Mouse (Mus musculus) neural tube, embryonic 15.5 days (tissue): ENCODE results near the gene Gpatch11. TPM values are rescaled to one million over a fixed set of nuclear protein-coding genes. Genes with fewer than 3 reads are reported as not detected.
"Not testable (repeated sequence)": the region's sequence is repeated elsewhere in the genome, so short reads cannot be mapped to it uniquely, and the experiment has no call there.

Experiments used
- ATAC-seq: fragments of 200-750 bp; cut with Nextera tagmentation; 2 replicates; pipeline ENCODE4 v1.8.0; 2017; ENCODE audit warnings: mild to moderate bottlenecking, moderate TSS enrichment, moderate library complexity; ENCODE audit not compliant: low FRiP score
- H3K27ac ChIP-seq: fragments of 300-500 bp; sonication (generic); replicated peaks from 2 replicates; pipeline ENCODE4 v1.5.1; 2015; ENCODE audit warnings: mild to moderate bottlenecking, inconsistent platforms
- H3K27me3 ChIP-seq: fragments of 300-500 bp; sonication (generic); replicated peaks from 2 replicates; pipeline ENCODE4 v1.6.1; 2015; ENCODE audit warnings: inconsistent platforms
- H3K36me3 ChIP-seq: fragments of 300-500 bp; sonication (generic); 2 replicates; pipeline ENCODE4 v1.6.1; 2015; ENCODE audit warnings: inconsistent platforms
- H3K4me1 ChIP-seq: fragments of 300-500 bp; sonication (generic); 2 replicates; pipeline ENCODE4 v1.6.1; 2015; ENCODE audit warnings: inconsistent platforms
- H3K4me2 ChIP-seq: fragments of 300-500 bp; sonication (generic); 2 replicates; pipeline ENCODE4 v1.6.1; 2015; ENCODE audit warnings: inconsistent platforms, mild to moderate bottlenecking, moderate library complexity
- H3K4me3 ChIP-seq: fragments of 300-500 bp; sonication (generic); replicated peaks from 2 replicates; pipeline ENCODE4 v1.5.1; 2015; ENCODE audit warnings: mild to moderate bottlenecking, inconsistent platforms
- H3K9ac ChIP-seq: fragments of 300-500 bp; sonication (generic); replicated peaks from 2 replicates; pipeline ENCODE4 v1.6.1; 2015; ENCODE audit warnings: mild to moderate bottlenecking, inconsistent platforms
- H3K9me3 ChIP-seq: fragments of 300-500 bp; sonication (generic); replicated peaks from 2 replicates; pipeline ENCODE4 v1.6.1; 2016; ENCODE audit warnings: inconsistent platforms
- WGBS: fragments of 180-500 bp; shearing (Covaris S2); methylation state at CpG from one replicate; pipeline ENCODE4 v1.1.7; 2015; ENCODE audit warnings: mixed read lengths; 5-methylcytosine and 5-hydroxymethylcytosine counted together
- polyA plus RNA-seq: library from polyadenylated mRNA; unstranded; fragments of >200 nt; fragmentation: Nextera tagmentation; extraction: Ambion mirVana; gene quantifications from 2 replicates; pipeline ENCODE4 v1.2.1, GENCODE M21; 2015

The Gpatch11 gene
- polyA plus RNA-seq = 61.3 and 67.3 TPM in 2 replicates

GRCm38 (mm10) chr17:78834856-78835835, at the start of gene Gpatch11, which contains the start of gene Heatr5b:
Gene Gpatch11, plus strand, starts transcription at chr17:78835567.
Gene Heatr5b, minus strand, starts transcription at chr17:78835364.
- peaks cover 29% of the 10 kb centered on the region for H3K36me3 ChIP-seq
- peak within 1 kb of the TSS; percentile 88 for H3K27ac ChIP-seq
- peak within 1 kb of the TSS; percentile 67 for H3K9ac ChIP-seq
- no peaks in the 10 kb centered on the region for H3K27me3 ChIP-seq
- WGBS = under 1% methylated on average over 79 of the region's 81 CpGs
- H3K4me3 ChIP-seq = peak within 1 kb of the TSS; percentile 76
- peaks cover 26% of the 10 kb centered on the region for H3K4me1 ChIP-seq
- ATAC-seq = peak; percentile 99
- no peaks in the 10 kb centered on the region for H3K9me3 ChIP-seq
- peak within 1 kb of the TSS; percentile 80 for H3K4me2 ChIP-seq

GRCm38 (mm10) chr17:78788273-78788672, 47.1 kb upstream of the Gpatch11 start:
- H3K4me1 ChIP-seq, H3K9me3 ChIP-seq, H3K27ac ChIP-seq, H3K4me3 ChIP-seq, H3K27me3 ChIP-seq, H3K4me2 ChIP-seq, ATAC-seq, H3K9ac ChIP-seq: not testable (repeated sequence)
- peaks cover 40% of the 10 kb centered on the region for H3K36me3 ChIP-seq
- 80% methylated on average over 3 of the region's 3 CpGs for WGBS

- H3K27ac ChIP-seq = no peak overlapping the region
- ATAC-seq = no peak
- H3K4me2 ChIP-seq = no peak overlapping the region
- no peak overlapping the region for H3K9ac ChIP-seq
- H3K36me3 ChIP-seq = peaks cover 52% of the 10 kb centered on the region
- H3K4me3 ChIP-seq = no peak overlapping the region
- 85% methylated on average over 7 of the region's 7 CpGs for WGBS
- H3K9me3 ChIP-seq = no peaks in the 10 kb centered on the region
- H3K4me1 ChIP-seq = no peaks in the 10 kb centered on the region
- no peaks in the 10 kb centered on the region for H3K27me3 ChIP-seq
These were observed 44.2 kb upstream of the Gpatch11 start for GRCm38 (mm10) chr17:78791068-78791689.

- ATAC-seq = no peak
- H3K4me2 ChIP-seq = no peak overlapping the region
- H3K36me3 ChIP-seq = peaks cover 57% of the 10 kb centered on the region
- no peak overlapping the region for H3K9ac ChIP-seq
- H3K4me1 ChIP-seq = no peaks in the 10 kb centered on the region
- no peaks in the 10 kb centered on the region for H3K9me3 ChIP-seq
- no peak overlapping the region for H3K4me3 ChIP-seq
- 91% methylated on average over 3 of the region's 3 CpGs for WGBS
- no peak overlapping the region for H3K27ac ChIP-seq
- no peaks in the 10 kb centered on the region for H3K27me3 ChIP-seq
These were observed 43.7 kb upstream of the Gpatch11 start for GRCm38 (mm10) chr17:78791690-78792070.

GRCm38 (mm10) chr17:78792122-78792521, 43.2 kb upstream of the Gpatch11 start:
- no peak overlapping the region for H3K4me3 ChIP-seq
- no peaks in the 10 kb centered on the region for H3K4me1 ChIP-seq
- no peak overlapping the region for H3K9ac ChIP-seq
- ATAC-seq = no peak
- 86% methylated on average over 3 of the region's 3 CpGs for WGBS
- peaks cover 62% of the 10 kb centered on the region for H3K36me3 ChIP-seq
- H3K27me3 ChIP-seq = no peaks in the 10 kb centered on the region
- H3K9me3 ChIP-seq = no peaks in the 10 kb centered on the region
- no peak overlapping the region for H3K4me2 ChIP-seq
- H3K27ac ChIP-seq = no peak overlapping the region

GRCm38 (mm10) chr17:78794390-78794789, 41.0 kb upstream of the Gpatch11 start:
- WGBS = 92% methylated on average over 5 of the region's 5 CpGs
- peaks cover 73% of the 10 kb centered on the region for H3K36me3 ChIP-seq
- ATAC-seq = no peak

GRCm38 (mm10) chr17:78797222-78797621, 38.1 kb upstream of the Gpatch11 start:
- Histone ChIP-seq H3K4me1 (no peaks in the 10 kb centered on the region), H3K4me3 (no peak overlapping the region), H3K9ac (no peak overlapping the region), H3K27ac (no peak overlapping the region), H3K27me3 (no peaks in the 10 kb centered on the region), H3K4me2 (no peak overlapping the region), H3K36me3 (peaks cover 81% of the 10 kb centered on the region), H3K9me3 (no peaks in the 10 kb centered on the region)
- WGBS = 89% methylated on average over 1 of the region's 1 CpGs
- no peak for ATAC-seq

More at GRCm38 (mm10) chr17:78794390-78794789, 41.0 kb upstream of the Gpatch11 start:
- Histone ChIP-seq H3K4me1 (no peaks in the 10 kb centered on the region), H3K27ac (no peak overlapping the region), H3K9ac (no peak overlapping the region), H3K4me2 (no peak overlapping the region), H3K27me3 (no peaks in the 10 kb centered on the region), H3K9me3 (no peaks in the 10 kb centered on the region), H3K4me3 (no peak overlapping the region)

GRCm38 (mm10) chr17:78809019-78809418, 26.3 kb upstream of the Gpatch11 start:
- Histone ChIP-seq H3K9ac (no peak overlapping the region), H3K36me3 (peaks cover 48% of the 10 kb centered on the region), H3K27ac (no peak overlapping the region), H3K27me3 (no peaks in the 10 kb centered on the region), H3K4me1 (no peaks in the 10 kb centered on the region), H3K9me3 (no peaks in the 10 kb centered on the region), H3K4me3 (no peak overlapping the region), H3K4me2 (no peak overlapping the region)
- no peak for ATAC-seq

GRCm38 (mm10) chr17:78809582-78809981, 25.8 kb upstream of the Gpatch11 start:
- Histone ChIP-seq H3K27ac (no peak overlapping the region), H3K9me3 (no peaks in the 10 kb centered on the region), H3K27me3 (no peaks in the 10 kb centered on the region), H3K4me1 (no peaks in the 10 kb centered on the region), H3K4me2 (no peak overlapping the region), H3K36me3 (peaks cover 49% of the 10 kb centered on the region), H3K4me3 (no peak overlapping the region), H3K9ac (no peak overlapping the region)
- no peak for ATAC-seq
- 93% methylated on average over 3 of the region's 3 CpGs for WGBS

GRCm38 (mm10) chr17:78824346-78824745, 11.0 kb upstream of the Gpatch11 start:
- Histone ChIP-seq H3K9ac (no peak overlapping the region), H3K9me3 (no peaks in the 10 kb centered on the region), H3K4me3 (no peak overlapping the region), H3K4me1 (no peaks in the 10 kb centered on the region), H3K27me3 (no peaks in the 10 kb centered on the region), H3K36me3 (peaks cover 73% of the 10 kb centered on the region), H3K27ac (no peak overlapping the region), H3K4me2 (no peak overlapping the region)
- no peak for ATAC-seq
- 91% methylated on average over 13 of the region's 13 CpGs for WGBS

- H3K27me3 ChIP-seq = no peaks in the 10 kb centered on the region
- no peaks in the 10 kb centered on the region for H3K9me3 ChIP-seq
- peaks cover 27% of the 10 kb centered on the region for H3K36me3 ChIP-seq
- H3K27ac ChIP-seq = peak overlapping the region; percentile 88
- H3K9ac ChIP-seq = peak overlapping the region; percentile 61
- H3K4me1 ChIP-seq = peaks cover 26% of the 10 kb centered on the region
- peak overlapping the region; percentile 76 for H3K4me3 ChIP-seq
- WGBS = 22% methylated on average over 2 of the region's 2 CpGs
- H3K4me2 ChIP-seq = peak overlapping the region; percentile 80
- ATAC-seq = no peak
These were observed 689 bp downstream of the Gpatch11 start for GRCm38 (mm10) chr17:78836056-78836455.
